Mouse (Mus musculus) kidney, postnatal 36 days (tissue): ENCODE measurements at regions not wholly inside any gene's neighbourhood (a gene's known extent, or its start where the extent isn't known, plus 50 kb on each side); places are given as distances from the start of the nearest gene placed in this dataset.
A peak's percentile ranks its signal among the peaks of the same experiment; 100 is the strongest.

Experiments used
- DNase-seq, 2 experiments: peaks; one replicate each; pipeline ENCODE4 v3.0.0; 2021 to 2022; ENCODE audit warnings: mixed read lengths in 2 of 2

GRCm38 (mm10) chr8:25463532-25463931 lies 639.4 kb upstream of the Adam5 start:
- peak; percentile 42 to 62 for DNase-seq

- no peak for DNase-seq
Observed at GRCm38 (mm10) chr8:25462492-25462891, 638.3 kb upstream of the Adam5 start.

GRCm38 (mm10) chr8:25455644-25456043 lies 631.5 kb upstream of the Adam5 start:
- DNase-seq, result no peak

GRCm38 (mm10) chr8:25454972-25455371 lies 630.8 kb upstream of the Adam5 start:
- no peak for DNase-seq

GRCm38 (mm10) chr8:25453826-25454225 lies 629.7 kb upstream of the Adam5 start:
- DNase-seq, result no peak

- DNase-seq, result no peak
Observed at GRCm38 (mm10) chr8:25450544-25450943, 626.4 kb upstream of the Adam5 start.

- no peak for DNase-seq
Observed at GRCm38 (mm10) chr8:25449590-25449989, 625.4 kb upstream of the Adam5 start.

GRCm38 (mm10) chr8:25447900-25448299 lies 623.7 kb upstream of the Adam5 start:
- peak in 1 of 2 experiments; percentile 31 for DNase-seq

GRCm38 (mm10) chr8:25445968-25446367 lies 621.8 kb upstream of the Adam5 start:
- no peak for DNase-seq

GRCm38 (mm10) chr8:25445054-25445453 lies 620.9 kb upstream of the Adam5 start:
- no peak for DNase-seq

- no peak for DNase-seq
Observed at GRCm38 (mm10) chr8:25443552-25443951, 619.4 kb upstream of the Adam5 start.

GRCm38 (mm10) chr8:25441057-25441441 lies 616.9 kb upstream of the Adam5 start:
- no peak for DNase-seq

- DNase-seq, result peak; percentile 64 to 71
Observed at GRCm38 (mm10) chr8:25440391-25441056, 616.4 kb upstream of the Adam5 start.

- DNase-seq, result peak; percentile 57 to 67
Observed at GRCm38 (mm10) chr8:25439971-25440370, 615.8 kb upstream of the Adam5 start.

GRCm38 (mm10) chr8:25438021-25438620 lies 614.0 kb upstream of the Adam5 start:
- no peak for DNase-seq

GRCm38 (mm10) chr8:25437178-25437577 lies 613.0 kb upstream of the Adam5 start:
- no peak for DNase-seq

GRCm38 (mm10) chr8:25430552-25430951 lies 606.4 kb upstream of the Adam5 start:
- no peak for DNase-seq

- no peak for DNase-seq
Observed at GRCm38 (mm10) chr8:25429846-25430482, 605.8 kb upstream of the Adam5 start.

GRCm38 (mm10) chr8:25428761-25429160 lies 604.6 kb upstream of the Adam5 start:
- DNase-seq, result no peak

- DNase-seq, result no peak
Observed at GRCm38 (mm10) chr8:25426207-25426606, 602.0 kb upstream of the Adam5 start.

GRCm38 (mm10) chr8:25421478-25421877 lies 597.3 kb upstream of the Adam5 start:
- no peak for DNase-seq

- DNase-seq, result no peak
Observed at GRCm38 (mm10) chr8:25410536-25410935, 586.4 kb upstream of the Adam5 start.

GRCm38 (mm10) chr8:25407862-25408261 lies 583.7 kb upstream of the Adam5 start:
- DNase-seq, result no peak

- DNase-seq, result no peak
Observed at GRCm38 (mm10) chr8:25392766-25393166, 568.6 kb upstream of the Adam5 start.
